18 mouse cellular contexts compared by ENCODE assay signal in genomic region chr19:44681675-44682074, GRCm38 (mm10).
"Had no signal": no experiment of that assay in that cellular context is flagged by ENCODE, and none has a peak within 500 bp of the region (broad histone marks: within the 10 kb centered on the region; RNA-seq: fewer than 3 reads in every experiment).

No protein-coding gene starts in this region.

- H3K4me3 ChIP-seq: limb, embryonic 12.5 days; liver, embryonic 13.5 days; lung, embryonic 15.5 days; megakaryocyte, embryonic 14.5 days; midbrain, embryonic 13.5 days; myocyte; stomach, embryonic 15.5 days had no signal

- H3K36me3 ChIP-seq: limb, embryonic 12.5 days; liver, embryonic 13.5 days; lung, embryonic 15.5 days; midbrain, embryonic 13.5 days; stomach, embryonic 15.5 days had no signal

- ATAC-seq: intestine, postnatal 0 days; liver, postnatal 0 days; midbrain, embryonic 13.5 days had no signal

- H3K9me3 ChIP-seq: limb, embryonic 12.5 days; liver, embryonic 13.5 days; lung, embryonic 15.5 days; megakaryocyte, embryonic 14.5 days; midbrain, embryonic 13.5 days; stomach, embryonic 15.5 days had no signal

- H3K9ac ChIP-seq: limb, embryonic 12.5 days; liver, embryonic 13.5 days; liver, postnatal 0 days; lung, embryonic 15.5 days; midbrain, embryonic 13.5 days; stomach, embryonic 15.5 days had no signal

- DNase-seq: kidney, adult 8-10 months; kidney, postnatal 36 days; layer of hippocampus, adult 9-11 months; layer of hippocampus, postnatal 36 days; liver; liver, embryonic 13.5 days; liver, postnatal 0 days; lung, postnatal 14 days; right cerebral cortex, postnatal 14 days; thymus, postnatal 36 days had no signal

- H3K4me2 ChIP-seq: limb, embryonic 12.5 days; liver, embryonic 13.5 days; lung, embryonic 15.5 days; midbrain, embryonic 13.5 days; stomach, embryonic 15.5 days had no signal

- H3K27ac ChIP-seq: limb, embryonic 12.5 days; liver, embryonic 13.5 days; lung, embryonic 15.5 days; macrophage; midbrain, embryonic 13.5 days; stomach, embryonic 15.5 days had no signal
